Mouse (Mus musculus) brown adipose tissue, adult 24 weeks (tissue): ENCODE results near the gene Sertad1. TPM values are rescaled to one million over a fixed set of nuclear protein-coding genes. Genes with fewer than 3 reads are reported as not detected.

Source experiments
- H3K27ac ChIP-seq: fragments of 200-500 bp; replicated peaks from 2 replicates; pipeline ENCODE4 v1.5.1; 2012; ENCODE audit warnings: low read depth, mild to moderate bottlenecking, low read length
- H3K4me1 ChIP-seq: fragments of 200-500 bp; 2 replicates; pipeline ENCODE4 v1.6.1; 2012; ENCODE audit warnings: low read length, mixed read lengths; ENCODE audit not compliant: control insufficient read depth, insufficient read depth, insufficient read length
- H3K4me3 ChIP-seq: fragments of 200-500 bp; 2 replicates; pipeline ENCODE4 v1.5.1; 2012; ENCODE audit warnings: low read depth, mild to moderate bottlenecking, low read length, moderate library complexity; ENCODE audit not compliant: insufficient read depth
- polyA plus RNA-seq: library from polyadenylated mRNA; stranded (reverse); fragments of >200 nt; gene quantifications from 2 replicates; pipeline ENCODE4 v1.2.4, GENCODE M21; 2012; ENCODE audit not compliant: missing spikeins, insufficient read depth, insufficient read length

The Sertad1 gene
- 10.1 and 13.6 TPM in 2 replicates for polyA plus RNA-seq

GRCm38 (mm10) chr7:27486770-27487697 lies at the start of gene Sertad1:
Gene Sertad1 (plus strand): TSS chr7:27486910.
- peak within 1 kb of the TSS; percentile 85 for H3K27ac ChIP-seq
- H3K4me1 ChIP-seq = peaks cover 6% of the 10 kb centered on the region
- H3K4me3 ChIP-seq = peak within 1 kb of the TSS; percentile 81

DNA sequence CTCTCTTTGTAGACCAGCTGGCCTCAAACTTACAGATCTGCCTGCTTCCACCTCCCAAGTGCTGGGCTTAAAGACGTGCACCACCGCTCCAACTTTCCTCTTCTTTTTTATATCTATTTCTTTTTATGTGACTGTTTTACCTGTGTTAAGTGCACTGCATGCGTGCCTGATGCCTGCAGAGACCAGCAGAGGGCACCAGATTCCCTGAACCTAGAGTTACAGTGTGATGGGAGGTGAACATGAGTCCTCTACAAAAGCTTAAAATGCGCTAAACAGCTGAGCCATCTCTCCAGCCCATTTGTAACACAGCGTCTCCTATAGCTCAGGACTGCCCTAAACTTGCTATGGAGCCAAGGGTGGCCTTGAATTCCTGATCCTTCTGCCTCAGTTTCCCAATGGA lies 49.2 kb upstream of the Sertad1 start:
- no peaks in the 10 kb centered on the region for H3K4me1 ChIP-seq

GRCm38 (mm10) chr7:27440014-27440413 lies 46.7 kb upstream of the Sertad1 start:
- Histone ChIP-seq H3K4me3 (no peak overlapping the region), H3K27ac (no peak overlapping the region), H3K4me1 (no peaks in the 10 kb centered on the region)

More for the DNA sequence above, 49.2 kb upstream of the Sertad1 start:
- H3K27ac ChIP-seq = no peak overlapping the region
- no peak overlapping the region for H3K4me3 ChIP-seq

- Histone ChIP-seq H3K4me1 (peaks cover 3% of the 10 kb centered on the region; the same call in 1 of the 2 replicates), H3K27ac (no peak overlapping the region), H3K4me3 (no peak overlapping the region; the same call in 1 of the 2 replicates)
These were observed 40.7 kb upstream of the Sertad1 start for GRCm38 (mm10) chr7:27446051-27446450.

GRCm38 (mm10) chr7:27446521-27447418 lies 39.9 kb upstream of the Sertad1 start:
- no peak overlapping the region for H3K27ac ChIP-seq
- peaks cover 3% of the 10 kb centered on the region; the same call in 1 of the 2 replicates for H3K4me1 ChIP-seq
- H3K4me3 ChIP-seq = peak overlapping the region; percentile 21; the same call in 1 of the 2 replicates

- Histone ChIP-seq H3K4me3 (peak within 1 kb of the TSS; percentile 72), H3K4me1 (peaks cover 3% of the 10 kb centered on the region; the same call in 1 of the 2 replicates), H3K27ac (peak within 1 kb of the TSS; percentile 6)
These were observed 39.1 kb upstream of the Sertad1 start, which contains the start of the genes Sptbn4 and Blvrb for GRCm38 (mm10) chr7:27447419-27448286. Gene Sptbn4 (minus strand): TSS chr7:27447686. Gene Blvrb (plus strand): TSS chr7:27447978.

GRCm38 (mm10) chr7:27448421-27449206 lies 38.1 kb upstream of the Sertad1 start:
- H3K4me1 ChIP-seq = peaks cover 3% of the 10 kb centered on the region; the same call in 1 of the 2 replicates
- peak overlapping the region; percentile 72 for H3K4me3 ChIP-seq
- peak overlapping the region; percentile 6 for H3K27ac ChIP-seq

DNA sequence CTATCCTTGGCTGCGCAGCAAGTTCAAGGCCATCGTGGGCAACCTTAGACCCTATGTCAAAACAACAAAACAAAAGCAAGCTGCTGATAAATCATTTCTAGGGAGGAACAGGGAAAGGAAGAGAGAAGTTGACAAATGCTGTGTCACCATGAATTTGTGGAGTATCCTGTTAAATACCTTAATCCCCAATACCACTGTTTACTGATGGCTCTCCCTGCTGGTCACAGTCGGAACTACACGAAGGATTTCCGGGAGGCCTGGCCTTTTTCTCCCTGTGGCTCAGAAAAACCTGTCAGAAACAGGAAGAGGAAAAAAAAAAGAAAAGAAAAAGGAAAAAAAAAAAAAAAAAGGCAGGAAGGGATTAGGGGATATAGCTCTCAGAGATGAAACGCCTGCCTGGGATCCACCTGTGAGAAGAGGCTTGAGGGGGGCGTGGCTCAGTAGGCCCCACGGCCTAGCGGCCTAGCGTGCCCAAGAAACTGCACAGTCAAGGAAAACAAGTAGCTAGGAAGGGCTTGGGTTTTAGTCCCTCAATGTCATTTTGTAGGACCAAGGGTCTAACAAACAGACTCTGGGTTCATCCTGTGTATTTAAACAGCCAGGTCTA lies 37.4 kb upstream of the Sertad1 start:
- Histone ChIP-seq H3K4me3 (peak overlapping the region; percentile 72; the same call in 1 of the 2 replicates), H3K4me1 (peaks cover 3% of the 10 kb centered on the region; the same call in 1 of the 2 replicates), H3K27ac (0 out of 2 replicates have a peak overlapping the region, but pooled peaks have one; percentile 6)

DNA sequence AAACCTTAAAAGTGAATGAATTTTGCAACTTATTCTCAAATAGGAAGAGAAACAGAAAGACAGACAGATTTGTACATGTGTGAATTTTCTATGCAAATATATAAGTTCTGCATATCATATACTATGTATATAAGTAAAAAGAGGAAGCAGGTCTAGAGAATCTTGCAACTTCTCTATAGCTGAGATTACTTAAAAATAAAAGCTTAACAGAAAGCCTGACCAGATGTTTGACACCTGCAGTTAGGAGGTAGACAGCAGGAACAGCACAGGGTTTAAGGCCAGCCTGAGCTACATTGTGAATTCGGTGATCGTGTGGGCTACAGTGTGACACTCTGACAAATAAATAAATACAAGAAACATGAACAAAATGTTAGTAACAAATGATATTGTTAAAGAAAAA lies 35.4 kb upstream of the Sertad1 start:
- Histone ChIP-seq H3K4me1 (peaks cover 3% of the 10 kb centered on the region; the same call in 1 of the 2 replicates), H3K27ac (no peak overlapping the region), H3K4me3 (no peak overlapping the region)

DNA sequence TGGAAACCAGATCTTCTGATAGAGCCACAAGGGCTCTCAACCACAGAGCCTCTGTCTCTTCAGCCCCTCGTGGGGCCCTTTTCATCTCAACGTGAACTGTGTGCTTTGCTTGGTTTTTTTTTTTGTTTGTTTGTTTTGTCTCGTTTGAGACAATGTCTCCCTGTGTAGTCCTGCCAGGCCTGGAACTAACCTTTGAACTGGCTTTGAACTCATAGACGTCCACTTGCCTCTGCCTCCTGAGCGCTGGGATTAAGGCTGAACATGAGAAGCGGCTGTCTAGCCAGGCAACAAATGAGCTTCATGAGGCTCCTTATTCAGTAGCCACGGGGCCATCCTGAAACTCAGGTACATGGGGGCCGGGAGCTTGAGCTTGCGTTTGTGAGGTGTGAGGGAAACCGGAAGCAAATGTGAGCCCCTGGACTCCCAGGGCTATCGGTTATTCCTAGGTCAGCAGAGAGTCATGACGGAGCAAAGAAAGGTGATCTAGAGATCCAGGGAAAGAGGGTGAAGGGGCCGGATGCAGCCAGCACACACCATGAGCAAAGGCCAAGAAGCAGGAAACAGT lies 34.4 kb upstream of the Sertad1 start:
- peaks cover 3% of the 10 kb centered on the region; the same call in 1 of the 2 replicates for H3K4me1 ChIP-seq
- no peak overlapping the region for H3K27ac ChIP-seq
- H3K4me3 ChIP-seq = no peak overlapping the region

DNA sequence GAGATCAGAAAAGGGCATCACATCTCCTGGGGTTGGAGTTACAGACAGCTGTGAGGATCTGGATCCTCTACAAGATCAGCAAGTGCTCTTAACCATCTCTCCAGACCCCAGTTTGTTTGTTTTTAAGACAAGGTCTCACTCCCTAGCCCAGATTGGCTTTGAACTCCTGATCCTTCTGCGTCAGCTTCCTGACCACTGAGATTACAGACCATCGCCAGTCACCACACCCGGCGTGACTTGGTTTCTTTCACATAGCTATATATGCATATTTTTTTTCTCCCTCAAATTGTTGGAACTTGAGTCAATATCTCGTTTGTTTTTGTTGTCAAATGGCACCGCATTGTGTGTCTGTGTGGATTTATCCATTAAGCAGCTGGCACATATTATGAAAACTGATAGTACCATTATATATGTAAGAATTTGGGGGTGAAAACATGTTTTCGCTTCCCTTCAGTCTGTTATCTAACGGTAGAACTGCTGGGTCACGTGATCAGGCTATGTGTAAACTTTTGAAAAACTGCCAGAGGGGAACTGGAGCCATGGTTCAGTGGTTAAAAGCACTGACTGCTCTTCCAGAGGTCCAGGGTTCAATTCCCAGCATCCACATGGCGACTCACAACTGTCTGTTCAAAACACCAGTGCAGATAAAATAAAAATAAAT lies 32.1 kb upstream of the Sertad1 start:
- Histone ChIP-seq H3K4me3 (no peak overlapping the region), H3K4me1 (no peaks in the 10 kb centered on the region), H3K27ac (no peak overlapping the region)

GRCm38 (mm10) chr7:27455273-27455672 lies 31.4 kb upstream of the Sertad1 start:
- no peak overlapping the region for H3K4me3 ChIP-seq
- no peaks in the 10 kb centered on the region for H3K4me1 ChIP-seq
- no peak overlapping the region for H3K27ac ChIP-seq
